In the genomic region with DNA sequence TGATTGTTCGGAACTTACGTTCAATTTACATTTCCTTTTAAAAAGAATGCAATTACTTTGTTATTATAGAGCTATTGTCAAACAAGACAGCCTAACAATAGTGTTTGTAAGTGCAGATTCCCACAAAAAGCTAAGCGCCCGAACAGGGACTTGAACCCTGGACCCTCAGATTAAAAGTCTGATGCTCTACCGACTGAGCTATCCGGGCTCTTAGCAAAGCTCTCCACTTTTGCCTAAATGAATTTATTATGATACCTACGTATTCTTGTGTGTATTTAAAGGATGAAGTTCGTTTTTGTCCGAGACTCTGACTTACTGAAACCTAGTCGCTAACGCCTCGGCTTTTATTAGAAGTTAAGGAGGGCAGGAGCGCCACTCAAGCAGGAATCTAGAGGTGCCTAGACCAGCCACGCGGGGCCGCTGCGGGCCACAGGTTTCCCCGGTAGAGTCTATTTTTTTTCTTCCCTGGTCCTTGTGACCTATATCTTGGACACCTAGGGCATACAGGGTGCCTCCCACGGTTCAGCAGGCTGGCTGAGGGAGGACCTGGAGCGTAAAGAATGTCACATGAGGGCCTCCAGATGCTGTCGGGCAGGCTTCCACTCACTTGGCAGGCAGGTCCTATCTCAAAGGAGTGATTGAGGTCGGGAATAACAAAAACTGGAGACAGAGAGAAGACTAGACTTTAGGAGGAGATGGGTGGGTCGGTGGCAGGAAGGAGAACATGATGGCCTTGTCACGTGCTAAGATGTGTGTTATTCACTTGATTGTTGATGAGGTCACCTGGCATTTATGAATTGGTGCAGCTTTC, we compare ENCODE assay signal across 8 mouse cellular contexts. TPM values are rescaled to one million over a fixed set of nuclear protein-coding genes. Genes with fewer than 3 reads are reported as not detected.
DNase-seq lines count a peak whose midpoint lies in the region; ATAC-seq and TF ChIP-seq lines count a peak whose summit lies in the region.

No protein-coding gene starts in this region.

- no peaks in the 10 kb centered on the region for H3K9me3 ChIP-seq in limb, embryonic 13.5 days
- no peaks in the 10 kb centered on the region for H3K9me3 ChIP-seq in midbrain, embryonic 15.5 days

- DNase-seq in ovary, adult 18-20 months (ENCODE audit: low spot score): peak; percentile 75
- DNase-seq in ovary, postnatal 10 days (ENCODE audit: low spot score): no peak
- DNase-seq in embryo, embryonic 11.5 days (ENCODE audit: low read depth, low spot score): peak; percentile 88
- peak; percentile 83 to 85 for DNase-seq in heart, adult 2 months
- DNase-seq in kidney, adult 2 months: peak; percentile 94
- peak; percentile 53 to 61 for DNase-seq in spleen, postnatal 14 days (ENCODE audit: low spot score in 2 of 2)

- intact Hi-C loops in heart, adult 2 months (cut with DNase I): loop anchor here (1.0 to 5.0 kb wide), 2 partner anchors 25 to 107 kb away; no protein-coding TSS in a partner anchor

- 0 out of 2 replicates have a peak, but pooled peaks have one; percentile 20 for TF ChIP-seq EP300 in heart, adult 2 months (IDR thresholded peaks at IDR 0.05; ENCODE audit: insufficient read depth, low read depth, low read length)

- no peaks in the 10 kb centered on the region for H3K36me3 ChIP-seq in heart, adult 2 months (ENCODE audit: control insufficient read depth, insufficient read depth, low read length)
- H3K36me3 ChIP-seq in kidney, adult 2 months (ENCODE audit: control insufficient read depth, insufficient read depth, low read length): no peaks in the 10 kb centered on the region
- no peaks in the 10 kb centered on the region for H3K36me3 ChIP-seq in limb, embryonic 13.5 days
- H3K36me3 ChIP-seq in midbrain, embryonic 15.5 days (replicated peaks): no peaks in the 10 kb centered on the region

- ATAC-seq in limb, embryonic 13.5 days (ENCODE audit: low FRiP score, low read depth): peak; percentile 29
- peak; percentile 57 for ATAC-seq in midbrain, embryonic 15.5 days (replicated peaks)

- no peak for TF ChIP-seq POLR2A in heart, adult 2 months (IDR thresholded peaks at IDR 0.05; ENCODE audit: insufficient read depth, low read depth, low read length)
- no peak for TF ChIP-seq POLR2A in kidney, adult 2 months (IDR thresholded peaks at IDR 0.05; ENCODE audit: low read depth, low read length)

- H3K27ac ChIP-seq in heart, adult 2 months: peak overlapping the region; percentile 82
- peak overlapping the region; percentile 6; the same call in 1 of the 2 replicates for H3K27ac ChIP-seq in kidney, adult 2 months (ENCODE audit: insufficient read depth, low read depth, low read length)
- peak overlapping the region; percentile 79 for H3K27ac ChIP-seq in limb, embryonic 13.5 days
- peak overlapping the region; percentile 83 for H3K27ac ChIP-seq in midbrain, embryonic 15.5 days

- H3K4me2 ChIP-seq in limb, embryonic 13.5 days (replicated peaks): peak overlapping the region; percentile 87
- peak overlapping the region; percentile 72 for H3K4me2 ChIP-seq in midbrain, embryonic 15.5 days

- peaks cover 6% of the 10 kb centered on the region; the same call in 1 of the 2 replicates for H3K4me1 ChIP-seq in heart, adult 2 months (ENCODE audit: control insufficient read depth, insufficient read depth, low read length)
- no peaks in the 10 kb centered on the region; the same call in 1 of the 2 replicates for H3K4me1 ChIP-seq in kidney, adult 2 months (ENCODE audit: control insufficient read depth, insufficient read depth, low read length)
- peaks cover 23% of the 10 kb centered on the region for H3K4me1 ChIP-seq in limb, embryonic 13.5 days
- peaks cover 32% of the 10 kb centered on the region for H3K4me1 ChIP-seq in midbrain, embryonic 15.5 days

- no peaks in the 10 kb centered on the region for H3K27me3 ChIP-seq in heart, adult 2 months (ENCODE audit: control insufficient read depth, insufficient read depth, low read length)
- no peaks in the 10 kb centered on the region for H3K27me3 ChIP-seq in kidney, adult 2 months (replicated peaks; ENCODE audit: control insufficient read depth, insufficient read depth, low read length)
- peaks cover 14% of the 10 kb centered on the region; the same call in 1 of the 2 replicates for H3K27me3 ChIP-seq in limb, embryonic 13.5 days
- peaks cover 8% of the 10 kb centered on the region for H3K27me3 ChIP-seq in midbrain, embryonic 15.5 days (replicated peaks)

- TF ChIP-seq CTCF in heart, adult 2 months (IDR thresholded peaks at IDR 0.05): peak; percentile 84
- peak; percentile 52; the same call in 1 of the 2 replicates for TF ChIP-seq CTCF in kidney, adult 2 months (conservative IDR thresholded peaks at IDR 0.05; ENCODE audit: insufficient read depth, insufficient read length, low read depth, low read length)

- no peaks in the 10 kb centered on the region for H3K79me2 ChIP-seq in heart, adult 2 months (replicated peaks; ENCODE audit: control insufficient read depth, insufficient read depth, low read length)

- H3K9ac ChIP-seq in heart, adult 2 months (ENCODE audit: low read depth, low read length): peak overlapping the region; percentile 67
- H3K9ac ChIP-seq in limb, embryonic 13.5 days: peak overlapping the region; percentile 64
- peak overlapping the region; percentile 58 for H3K9ac ChIP-seq in midbrain, embryonic 15.5 days

- H3K4me3 ChIP-seq in heart, adult 2 months: peak overlapping the region; percentile 61
- peak overlapping the region; percentile 58 for H3K4me3 ChIP-seq in kidney, adult 2 months (ENCODE audit: insufficient read depth, low read depth, low read length)
- peak overlapping the region; percentile 65 for H3K4me3 ChIP-seq in limb, embryonic 13.5 days
- peak overlapping the region; percentile 55 for H3K4me3 ChIP-seq in midbrain, embryonic 15.5 days

- WGBS in heart, adult 2 months: under 1% methylated on average over 24 of the region's 24 CpGs
- WGBS in kidney, adult 2 months: under 1% methylated on average over 24 of the region's 24 CpGs
- WGBS in limb, embryonic 13.5 days: under 1% methylated on average over 24 of the region's 24 CpGs
- under 1% methylated on average over 24 of the region's 24 CpGs for WGBS in midbrain, embryonic 15.5 days

RNA-seq across cellular contexts. Expression of gene Aloxe3, which starts 0.5 kb away (rescaled TPM):
- total RNA-seq in heart, adult 2 months (2021): under 1 TPM; 0.05 to 0.07 TPM
- polyA plus RNA-seq in heart, adult 2 months (2012; rRNA removed): 0.16 TPM in 1 of 2 replicates, not detected in the other
- 0.39 and 0.48 TPM in 2 replicates for polyA plus RNA-seq in kidney, adult 2 months (2012; rRNA removed)
- 1.6 TPM in 2 replicates for polyA plus RNA-seq in limb, embryonic 13.5 days (2015; fragmentation: Nextera tagmentation; extraction: Ambion mirVana)
- 6.3 and 8.0 TPM in 2 replicates for polyA plus RNA-seq in midbrain, embryonic 15.5 days (2015; fragmentation: Nextera tagmentation; extraction: Ambion mirVana)

RNA-seq across cellular contexts. Expression of gene 9130213A22Rik, which starts 2.9 kb away (rescaled TPM):
- total RNA-seq in heart, adult 2 months (2021): under 1 TPM; 0.21 to 0.23 TPM
- polyA plus RNA-seq in heart, adult 2 months (2012; rRNA removed): 0.82 and 1.00 TPM in 2 replicates
- 0.74 and 0.79 TPM in 2 replicates for polyA plus RNA-seq in kidney, adult 2 months (2012; rRNA removed)
- polyA plus RNA-seq in limb, embryonic 13.5 days (2015; fragmentation: Nextera tagmentation; extraction: Ambion mirVana): 0.52 and 0.55 TPM in 2 replicates
- 0.24 and 0.27 TPM in 2 replicates for polyA plus RNA-seq in midbrain, embryonic 15.5 days (2015; fragmentation: Nextera tagmentation; extraction: Ambion mirVana)

RNA-seq across cellular contexts. Expression of gene Hes7, which starts 5.0 kb away (rescaled TPM):
- total RNA-seq in heart, adult 2 months (2021): under 1 TPM in 1 of 2 experiments, not detected in 1; 0.11 TPM
- polyA plus RNA-seq in heart, adult 2 months (2012; rRNA removed): 0.10 TPM in 1 of 2 replicates, not detected in the other
- polyA plus RNA-seq in kidney, adult 2 months (2012; rRNA removed): 0.18 and 0.19 TPM in 2 replicates
- polyA plus RNA-seq in limb, embryonic 13.5 days (2015; fragmentation: Nextera tagmentation; extraction: Ambion mirVana): 0.74 and 1.2 TPM in 2 replicates
- 0.86 and 0.89 TPM in 2 replicates for polyA plus RNA-seq in midbrain, embryonic 15.5 days (2015; fragmentation: Nextera tagmentation; extraction: Ambion mirVana)

RNA-seq across cellular contexts. Expression of gene Per1, which starts 30.2 kb away (rescaled TPM):
- 10 to 100 TPM; 44.4 to 79.8 TPM for total RNA-seq in heart, adult 2 months (2021)
- 18.0 and 36.4 TPM in 2 replicates for polyA plus RNA-seq in heart, adult 2 months (2012; rRNA removed)
- 13.5 and 14.7 TPM in 2 replicates for polyA plus RNA-seq in kidney, adult 2 months (2012; rRNA removed)
- polyA plus RNA-seq in limb, embryonic 13.5 days (2015; fragmentation: Nextera tagmentation; extraction: Ambion mirVana): 9.3 and 12.0 TPM in 2 replicates
- polyA plus RNA-seq in midbrain, embryonic 15.5 days (2015; fragmentation: Nextera tagmentation; extraction: Ambion mirVana): 11.3 and 12.3 TPM in 2 replicates

RNA-seq across cellular contexts. Expression of gene Alox12b, which starts 31.5 kb away (rescaled TPM):
- not detected for total RNA-seq in heart, adult 2 months (2021)
- polyA plus RNA-seq in heart, adult 2 months (2012; rRNA removed): 0.04 TPM in 1 of 2 replicates, not detected in the other
- 0.27 TPM in 2 replicates for polyA plus RNA-seq in kidney, adult 2 months (2012; rRNA removed)
- polyA plus RNA-seq in limb, embryonic 13.5 days (2015; fragmentation: Nextera tagmentation; extraction: Ambion mirVana): 0.22 and 0.25 TPM in 2 replicates
- 0.28 and 0.41 TPM in 2 replicates for polyA plus RNA-seq in midbrain, embryonic 15.5 days (2015; fragmentation: Nextera tagmentation; extraction: Ambion mirVana)

Comparison
In these comparisons a context has a peak if more than half of its experiments do, and no peak if none do; other contexts are left out.
1. H3K27ac ChIP-seq: peak in every context shown above with its lines; median percentile 83 in midbrain, embryonic 15.5 days; 82 in heart, adult 2 months; 79 in limb, embryonic 13.5 days; 6 in kidney, adult 2 months.